Mouse (Mus musculus) liver, embryonic 14.5 days (tissue): ENCODE measurements at regions not wholly inside any gene's neighbourhood (a gene's known extent, or its start where the extent isn't known, plus 50 kb on each side); places are given as distances from the start of the nearest gene placed in this dataset.

Experiments used
- ATAC-seq: fragments of 200-750 bp; cut with Nextera tagmentation; 2 replicates; pipeline ENCODE4 v1.8.0; 2017; ENCODE audit warnings: moderate number of reproducible peaks, mild to moderate bottlenecking, moderate library complexity; ENCODE audit not compliant: insufficient read depth
- DNase-seq, 3 experiments: peaks; one replicate each; pipeline ENCODE4 v3.0.0-alpha.2; 2012 to 2013; ENCODE audit warnings: low read depth in 3 of 3, low spot score in 3 of 3
- H3K27ac ChIP-seq: fragments of 300-500 bp; sonication (generic); 2 replicates; pipeline ENCODE4 v1.5.1; 2014; ENCODE audit warnings: moderate library complexity, mild to moderate bottlenecking, control low read depth, inconsistent platforms
- H3K27me3 ChIP-seq: fragments of 300-500 bp; sonication (generic); 2 replicates; pipeline ENCODE4 v1.6.1; 2014; ENCODE audit warnings: mild to moderate bottlenecking, low read length, moderate library complexity; ENCODE audit not compliant: control insufficient read depth, insufficient read depth
- H3K36me3 ChIP-seq: fragments of 300-500 bp; sonication (generic); replicated peaks from 2 replicates; pipeline ENCODE4 v1.6.1; 2014; ENCODE audit warnings: low read depth; ENCODE audit not compliant: control insufficient read depth, insufficient read depth
- H3K4me1 ChIP-seq, 2 experiments: fragments of 200-500 bp in 1 of 2; fragments of 300-500 bp in 1 of 2; sonication (generic) in 1 of 2; replicated peaks; 2 replicates each; pipeline ENCODE4 v1.6.1; 2012 to 2014; ENCODE audit warnings: antibody characterized with exemption in 1 of 2, inconsistent platforms in 1 of 2, low read length in 1 of 2; ENCODE audit not compliant: control insufficient read depth in 2 of 2, insufficient read depth in 2 of 2
- H3K4me2 ChIP-seq: fragments of 300-500 bp; sonication (generic); 2 replicates; pipeline ENCODE4 v1.6.1; 2014; ENCODE audit warnings: low read depth, mild to moderate bottlenecking, control low read depth, moderate library complexity
- H3K4me3 ChIP-seq, 2 experiments: fragments of 200-500 bp in 1 of 2; fragments of 300-500 bp in 1 of 2; sonication (generic) in 1 of 2; 2 replicates each; pipeline ENCODE4 v1.5.1; 2012 to 2014; ENCODE audit warnings: low read depth in 2 of 2, low read length in 2 of 2, mild to moderate bottlenecking in 2 of 2, control low read depth in 1 of 2, inconsistent platforms in 1 of 2, moderate library complexity in 1 of 2; ENCODE audit not compliant: insufficient read depth in 1 of 2
- H3K9ac ChIP-seq: fragments of 300-500 bp; sonication (generic); replicated peaks from 2 replicates; pipeline ENCODE4 v1.6.1; 2014; ENCODE audit warnings: mild to moderate bottlenecking, control low read depth, moderate library complexity
- H3K9me3 ChIP-seq: fragments of 300-500 bp; sonication (generic); 2 replicates; pipeline ENCODE4 v1.6.1; 2016; ENCODE audit warnings: low read length, mixed read lengths; ENCODE audit not compliant: control insufficient read depth
- CTCF ChIP-seq: IDR thresholded peaks from 2 replicates; pipeline ENCODE4 v1.5.1; 2016; ENCODE audit warnings: antibody characterized with exemption, low read depth, control low read depth
- EP300 ChIP-seq: IDR thresholded peaks from 2 replicates; pipeline ENCODE4 v1.6.1; 2016; ENCODE audit warnings: antibody characterized with exemption, low read depth
- WGBS: fragments of 180-500 bp; shearing (Covaris S2); extraction: QIAGEN DNeasy Blood & Tissue Kit; methylation state at CpG from one replicate; pipeline ENCODE4 v1.1.7; 2014; ENCODE audit not compliant: insufficient replicate concordance; 5-methylcytosine and 5-hydroxymethylcytosine counted together

- Histone ChIP-seq H3K27ac (no peak overlapping the region), H3K4me1 (peaks cover 0 to 2% of the 10 kb centered on the region in 2 experiments; a peak in 1 of 4 replicates), H3K4me2 (no peak overlapping the region), H3K27me3 (no peaks in the 10 kb centered on the region), H3K9me3 (no peaks in the 10 kb centered on the region), H3K9ac (no peak overlapping the region), H3K4me3 (no peak overlapping the region), H3K36me3 (no peaks in the 10 kb centered on the region)
- WGBS: 70% methylated on average over 7 of the region's 7 CpGs
- DNase-seq: no peak
- no peak for ATAC-seq
- no peak for TF ChIP-seq CTCF
Observed at GRCm38 (mm10) chr3:102676946-102677534, 57.3 kb upstream of the Tspan2 start.

GRCm38 (mm10) chr3:102678516-102678915 is 55.8 kb upstream of the Tspan2 start:
- H3K4me2 ChIP-seq: no peak overlapping the region
- WGBS: 69% methylated on average over 1 of the region's 1 CpGs
- no peaks in the 10 kb centered on the region for H3K9me3 ChIP-seq
- H3K4me3 ChIP-seq: no peak overlapping the region
- no peaks in the 10 kb centered on the region for H3K27me3 ChIP-seq
- no peak for TF ChIP-seq EP300
- no peak for TF ChIP-seq CTCF
- H3K4me1 ChIP-seq: peaks cover 0 to 2% of the 10 kb centered on the region in 2 experiments; a peak in 1 of 4 replicates
- DNase-seq (no peak), ATAC-seq (peak; percentile 37; the same call in 1 of the 2 replicates)
- no peak overlapping the region for H3K9ac ChIP-seq
- no peak overlapping the region for H3K27ac ChIP-seq
- H3K36me3 ChIP-seq: no peaks in the 10 kb centered on the region

- ATAC-seq: no peak
- H3K9me3 ChIP-seq: no peaks in the 10 kb centered on the region
- H3K9ac ChIP-seq: no peak overlapping the region
- H3K36me3 ChIP-seq: no peaks in the 10 kb centered on the region
- WGBS: 57% methylated on average over 8 of the region's 8 CpGs
- H3K27ac ChIP-seq: no peak overlapping the region
- H3K4me2 ChIP-seq: no peak overlapping the region
- no peaks in the 10 kb centered on the region for H3K27me3 ChIP-seq
- no peak for DNase-seq
- no peak for TF ChIP-seq EP300
- H3K4me3 ChIP-seq: no peak overlapping the region
- H3K4me1 ChIP-seq: peaks cover 0 to 2% of the 10 kb centered on the region in 2 experiments; a peak in 1 of 4 replicates
Observed at GRCm38 (mm10) chr3:102682424-102682823, 51.9 kb upstream of the Tspan2 start.

- H3K9me3 ChIP-seq: no peaks in the 10 kb centered on the region
- H3K4me2 ChIP-seq: no peak overlapping the region
- ATAC-seq (no peak), DNase-seq (no peak)
- no peaks in the 10 kb centered on the region for H3K27me3 ChIP-seq
- H3K27ac ChIP-seq: no peak overlapping the region
- no peak for TF ChIP-seq EP300
- TF ChIP-seq CTCF: no peak
- H3K4me3 ChIP-seq: no peak overlapping the region
- H3K9ac ChIP-seq: no peak overlapping the region
- 55% methylated on average over 10 of the region's 10 CpGs for WGBS
- no peaks in the 10 kb centered on the region for H3K36me3 ChIP-seq
- H3K4me1 ChIP-seq: peaks cover 0 to 2% of the 10 kb centered on the region in 2 experiments; a peak in 1 of 4 replicates
Observed at GRCm38 (mm10) chr3:102683541-102683940, 50.8 kb upstream of the Tspan2 start.
